Mouse (Mus musculus): Measurements from ENCODE around the gene Lrmda.
"Not testable (repeated sequence)": the region's sequence is repeated elsewhere in the genome, so short reads cannot be mapped to it uniquely, and the experiment has no call there.

The Lrmda gene

DNA sequence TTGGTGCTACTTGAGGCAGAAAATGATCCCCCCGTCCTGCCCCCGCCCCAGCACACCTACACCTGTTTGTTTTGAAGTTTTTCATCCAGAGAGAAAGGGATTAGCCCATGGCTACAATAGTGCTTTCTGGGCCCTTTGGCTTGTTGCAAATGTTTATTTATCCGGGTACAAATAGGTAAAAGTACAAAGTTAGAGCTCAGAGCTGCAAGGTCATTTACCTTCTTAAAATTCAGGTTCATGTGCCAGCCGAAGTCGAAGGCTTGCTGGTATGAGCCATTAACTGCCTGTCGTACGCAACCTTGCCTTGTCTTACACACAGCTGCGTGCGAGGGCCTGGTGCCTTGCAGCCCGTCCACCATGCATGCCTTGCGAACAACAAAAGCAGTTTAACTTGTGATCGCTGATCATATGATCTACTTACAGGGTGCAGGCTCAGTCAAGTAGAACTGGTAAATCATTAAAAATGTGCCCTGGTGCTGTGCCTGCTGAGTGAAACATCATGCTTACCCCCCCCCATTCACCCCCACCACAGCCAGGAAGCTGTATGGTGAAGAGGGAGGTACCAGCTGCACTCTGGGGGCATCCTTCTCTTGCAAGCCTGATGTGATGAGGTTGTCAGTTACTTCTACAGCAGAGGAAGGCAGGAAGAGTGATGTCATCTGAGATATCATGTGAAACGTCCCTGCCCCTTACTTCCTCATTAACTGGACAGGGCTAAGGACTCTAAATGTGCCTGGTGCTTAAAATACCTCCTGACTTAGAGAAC, 781.5 kb downstream of the Lrmda start:
- no peak for DNase-seq (ENCODE audit: low spot score)

GRCm38 (mm10) chr14:22801714-22802113, 782.2 kb downstream of the Lrmda start:
- not testable (repeated sequence) for DNase-seq (ENCODE audit: low spot score)

GRCm38 (mm10) chr14:22807324-22807723, 787.8 kb downstream of the Lrmda start:
- no peak for DNase-seq (ENCODE audit: low spot score)

DNA sequence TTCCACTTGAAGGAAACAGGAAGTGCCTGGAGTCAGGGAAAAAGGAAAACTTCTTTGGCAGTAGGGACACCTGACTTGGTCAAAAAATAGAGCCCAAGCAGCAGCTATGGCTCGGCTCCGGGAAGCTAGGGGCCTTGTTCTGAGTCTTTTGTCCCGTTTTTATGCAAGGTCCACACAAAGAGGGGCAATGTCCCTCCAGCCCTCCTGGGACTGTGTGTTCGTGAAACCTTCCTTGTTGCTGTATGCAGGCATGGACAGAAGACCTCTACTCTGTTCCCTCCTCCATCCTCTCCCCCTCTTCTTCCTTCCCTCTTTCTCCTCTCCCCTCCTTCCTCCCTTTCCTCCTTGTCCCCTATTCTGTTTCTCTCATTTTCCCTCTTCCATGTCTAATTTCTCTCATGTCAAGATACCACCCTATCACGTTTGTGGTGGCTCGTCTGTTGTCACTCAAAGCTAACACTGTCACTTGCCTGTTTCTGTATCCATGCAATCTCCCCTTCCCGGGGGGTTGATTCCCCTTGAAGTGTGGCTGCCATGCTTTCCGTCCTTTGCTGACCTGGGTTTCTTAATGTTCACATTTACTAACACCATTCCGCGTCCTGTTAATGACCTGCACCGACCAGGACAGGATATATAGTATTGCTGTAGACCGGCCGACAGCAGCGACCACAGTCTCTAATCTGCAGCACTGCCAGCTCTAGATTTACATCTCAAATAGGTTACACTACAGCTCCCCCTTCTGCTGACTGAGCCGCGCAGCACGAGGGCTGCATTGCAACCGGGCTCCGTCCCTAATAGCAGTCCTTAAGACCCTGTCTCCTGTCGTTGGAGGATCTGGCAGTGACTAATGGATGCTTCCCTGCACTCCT, 788.4 kb downstream of the Lrmda start:
- DNase-seq (ENCODE audit: low spot score) = no peak

DNA sequence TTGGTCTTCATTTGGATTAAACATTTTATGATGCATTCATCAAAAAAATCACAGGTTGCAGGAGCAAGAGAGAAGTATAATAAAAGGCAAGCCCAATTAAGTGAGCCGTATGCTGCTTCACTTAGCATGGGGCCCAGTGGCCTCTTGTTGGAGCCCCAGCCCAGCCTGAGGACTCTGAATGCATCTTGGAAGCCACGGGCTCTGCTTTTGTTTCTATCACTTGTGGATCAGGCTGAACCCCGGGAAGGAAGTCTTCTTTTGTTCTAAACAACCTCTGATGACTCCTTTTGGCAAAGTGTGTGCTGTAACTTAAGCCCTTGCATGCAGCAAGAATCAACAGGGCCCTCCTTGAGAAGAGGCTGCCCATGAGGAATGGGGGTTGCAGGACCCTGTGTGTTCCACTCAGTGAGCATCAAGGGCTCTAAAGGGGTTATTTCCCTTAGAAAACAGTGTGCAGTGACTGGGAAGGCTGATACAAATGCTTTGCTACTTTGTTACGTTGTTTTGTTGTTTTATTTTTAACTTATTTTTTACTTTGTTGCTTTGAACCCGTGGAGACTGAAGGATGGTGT, 789.2 kb downstream of the Lrmda start:
- no peak for DNase-seq (ENCODE audit: low spot score)

GRCm38 (mm10) chr14:22809229-22809628, 789.7 kb downstream of the Lrmda start:
- no peak for DNase-seq (ENCODE audit: low spot score)

GRCm38 (mm10) chr14:22810531-22810930, 791.0 kb downstream of the Lrmda start:
- no peak for DNase-seq (ENCODE audit: low spot score)

GRCm38 (mm10) chr14:22812824-22813223, 793.3 kb downstream of the Lrmda start:
- DNase-seq (ENCODE audit: low spot score) = no peak

- DNase-seq (ENCODE audit: low spot score) = no peak
These were observed 793.9 kb downstream of the Lrmda start for GRCm38 (mm10) chr14:22813389-22813788.

DNA sequence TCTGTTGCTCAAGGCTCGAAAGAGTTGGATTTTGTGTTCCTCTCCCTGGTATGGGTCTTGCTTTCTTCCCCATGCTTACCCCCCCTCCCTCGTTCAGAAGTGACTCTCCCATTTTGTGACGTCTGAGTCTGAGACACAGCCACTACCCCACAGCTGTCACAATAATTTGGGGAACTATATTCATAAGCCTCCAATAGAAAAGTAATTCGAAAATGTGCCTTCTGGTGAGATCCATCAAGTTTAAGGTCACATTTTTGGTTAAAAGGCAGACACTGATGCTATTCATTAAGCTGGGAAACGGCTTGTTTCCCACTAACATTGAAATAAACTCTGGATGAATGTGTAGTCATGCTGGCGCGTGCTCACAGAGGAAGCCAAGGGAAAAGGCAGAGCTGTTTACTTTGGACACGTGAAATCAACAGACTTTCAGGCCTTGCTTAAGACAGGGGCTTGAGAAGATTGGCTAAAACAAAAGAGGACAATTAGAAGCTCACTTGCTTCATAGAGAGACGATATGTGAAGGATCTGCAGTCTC, 795.4 kb downstream of the Lrmda start:
- no peak for DNase-seq (ENCODE audit: low spot score)

GRCm38 (mm10) chr14:22817346-22818201, 798.1 kb downstream of the Lrmda start:
- DNase-seq (ENCODE audit: low spot score) = no peak

- no peak for DNase-seq (ENCODE audit: low spot score)
These were observed 798.7 kb downstream of the Lrmda start for GRCm38 (mm10) chr14:22818202-22818530.

DNA sequence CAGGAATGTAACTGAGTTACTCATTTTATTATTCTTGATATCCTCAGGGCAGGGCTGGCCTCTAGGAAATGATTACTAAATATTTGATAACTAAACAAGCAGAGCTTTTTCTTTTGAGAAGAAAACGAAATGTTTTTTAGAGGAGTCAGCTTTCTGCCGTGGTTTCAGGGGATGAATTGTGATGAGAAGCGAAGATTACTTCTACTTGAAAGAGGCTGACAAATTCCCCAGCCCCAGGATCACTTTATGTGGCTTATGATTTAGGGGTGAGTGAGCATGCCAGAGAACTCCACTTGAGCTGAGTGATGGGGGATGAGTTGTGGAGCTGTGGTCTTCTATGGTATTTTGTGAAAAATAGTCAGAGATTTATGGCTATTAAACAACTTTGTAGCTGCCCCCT, 803.4 kb downstream of the Lrmda start:
- DNase-seq (ENCODE audit: low spot score) = no peak

- DNase-seq (ENCODE audit: low spot score) = no peak
These were observed 807.3 kb downstream of the Lrmda start for GRCm38 (mm10) chr14:22826825-22827224.

DNA sequence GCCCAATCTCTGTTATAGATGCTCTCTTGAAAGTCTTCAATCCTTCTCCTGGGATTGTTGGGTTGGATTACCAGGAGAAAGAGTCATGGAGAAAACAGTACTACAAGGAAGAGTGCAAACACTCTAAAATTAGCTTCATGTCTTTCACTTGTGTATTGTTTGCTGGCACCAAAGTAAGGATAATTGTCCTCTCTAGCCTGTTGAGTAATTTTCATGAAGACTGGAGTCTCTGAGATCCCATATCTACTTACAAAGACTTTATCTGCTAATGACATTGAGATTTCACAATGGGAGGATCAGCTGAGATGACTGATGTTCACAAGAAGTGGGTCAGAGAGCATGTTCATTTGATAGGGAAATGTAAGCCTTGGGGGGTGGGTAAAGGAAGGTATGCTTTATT, 817.5 kb downstream of the Lrmda start:
- DNase-seq (ENCODE audit: low spot score) = no peak

- no peak for DNase-seq (ENCODE audit: low spot score)
These were observed 821.6 kb downstream of the Lrmda start for GRCm38 (mm10) chr14:22841136-22841535.

GRCm38 (mm10) chr14:22844006-22844405, 824.5 kb downstream of the Lrmda start:
- no peak for DNase-seq (ENCODE audit: low spot score)

DNA sequence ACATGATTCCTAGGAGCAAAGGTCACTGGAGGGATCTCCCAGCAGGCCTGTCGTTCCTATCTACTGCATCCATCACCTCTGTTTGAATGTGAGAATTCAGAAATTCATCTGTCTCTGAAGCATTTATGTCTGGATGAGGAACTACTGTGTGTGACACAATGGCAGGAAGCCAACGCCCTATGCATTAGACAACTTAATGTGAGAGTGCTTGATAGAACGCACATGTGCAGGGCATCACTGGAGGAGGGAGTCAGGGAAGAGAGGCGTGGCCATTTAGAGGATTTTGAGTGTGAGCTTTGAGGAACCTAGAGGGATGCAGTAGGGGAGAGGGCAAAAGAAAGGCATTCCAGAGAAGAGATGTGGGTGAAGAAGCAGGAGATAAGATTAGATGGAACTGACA, 825.9 kb downstream of the Lrmda start:
- no peak for DNase-seq (ENCODE audit: low spot score)

- no peak for DNase-seq (ENCODE audit: low spot score)
These were observed 827.7 kb downstream of the Lrmda start for GRCm38 (mm10) chr14:22847011-22847786.

- no peak for DNase-seq (ENCODE audit: low spot score)
These were observed 829.6 kb downstream of the Lrmda start for GRCm38 (mm10) chr14:22849108-22849507.

GRCm38 (mm10) chr14:22860631-22861030, 841.1 kb downstream of the Lrmda start:
- DNase-seq (ENCODE audit: low spot score) = no peak
